Mouse (Mus musculus) liver, embryonic 13.5 days (tissue): ENCODE data around the gene Ptpre. TPM values are rescaled to one million over a fixed set of nuclear protein-coding genes. Genes with fewer than 3 reads are reported as not detected.

Experiments
- ATAC-seq: fragments of 200-750 bp; cut with Nextera tagmentation; 2 replicates; pipeline ENCODE4 v1.8.0; 2017; ENCODE audit warnings: low read depth, mild to moderate bottlenecking, moderate number of reproducible peaks, moderate library complexity
- DNase-seq: peaks from one replicate; pipeline ENCODE4 v3.0.0; 2022
- H3K27ac ChIP-seq: fragments of 300-500 bp; sonication (generic); 2 replicates; pipeline ENCODE4 v1.5.1; 2015; ENCODE audit warnings: moderate library complexity, mild to moderate bottlenecking, inconsistent platforms
- H3K27me3 ChIP-seq: fragments of 300-500 bp; sonication (generic); 2 replicates; pipeline ENCODE4 v1.6.1; 2015; ENCODE audit warnings: mild to moderate bottlenecking, inconsistent platforms
- H3K36me3 ChIP-seq: fragments of 300-500 bp; sonication (generic); 2 replicates; pipeline ENCODE4 v1.6.1; 2015; ENCODE audit warnings: mild to moderate bottlenecking, inconsistent platforms
- H3K4me1 ChIP-seq: fragments of 300-500 bp; sonication (generic); replicated peaks from 2 replicates; pipeline ENCODE4 v1.6.1; 2015; ENCODE audit warnings: inconsistent platforms
- H3K4me2 ChIP-seq: fragments of 300-500 bp; sonication (generic); 2 replicates; pipeline ENCODE4 v1.6.1; 2015; ENCODE audit warnings: inconsistent platforms, mild to moderate bottlenecking, moderate library complexity
- H3K4me3 ChIP-seq: fragments of 300-500 bp; sonication (generic); replicated peaks from 2 replicates; pipeline ENCODE4 v1.5.1; 2015; ENCODE audit warnings: mild to moderate bottlenecking, inconsistent platforms
- H3K9ac ChIP-seq: fragments of 300-500 bp; sonication (generic); 2 replicates; pipeline ENCODE4 v1.6.1; 2015; ENCODE audit warnings: mild to moderate bottlenecking, inconsistent platforms
- H3K9me3 ChIP-seq: fragments of 300-500 bp; sonication (generic); replicated peaks from 2 replicates; pipeline ENCODE4 v1.6.1; 2016; ENCODE audit warnings: inconsistent platforms
- WGBS: fragments of 180-500 bp; shearing (Covaris S2); methylation state at CpG from one replicate; pipeline ENCODE4 v1.1.7; 2015; ENCODE audit not compliant: insufficient replicate concordance; 5-methylcytosine and 5-hydroxymethylcytosine counted together
- polyA plus RNA-seq: library from polyadenylated mRNA; unstranded; fragments of >200 nt; fragmentation: Nextera tagmentation; extraction: Ambion mirVana; gene quantifications from 2 replicates; pipeline ENCODE4 v1.2.1, GENCODE M21; 2015

The Ptpre gene
- polyA plus RNA-seq, 1 experiment from 2014 or later, result 2.8 TPM

DNA sequence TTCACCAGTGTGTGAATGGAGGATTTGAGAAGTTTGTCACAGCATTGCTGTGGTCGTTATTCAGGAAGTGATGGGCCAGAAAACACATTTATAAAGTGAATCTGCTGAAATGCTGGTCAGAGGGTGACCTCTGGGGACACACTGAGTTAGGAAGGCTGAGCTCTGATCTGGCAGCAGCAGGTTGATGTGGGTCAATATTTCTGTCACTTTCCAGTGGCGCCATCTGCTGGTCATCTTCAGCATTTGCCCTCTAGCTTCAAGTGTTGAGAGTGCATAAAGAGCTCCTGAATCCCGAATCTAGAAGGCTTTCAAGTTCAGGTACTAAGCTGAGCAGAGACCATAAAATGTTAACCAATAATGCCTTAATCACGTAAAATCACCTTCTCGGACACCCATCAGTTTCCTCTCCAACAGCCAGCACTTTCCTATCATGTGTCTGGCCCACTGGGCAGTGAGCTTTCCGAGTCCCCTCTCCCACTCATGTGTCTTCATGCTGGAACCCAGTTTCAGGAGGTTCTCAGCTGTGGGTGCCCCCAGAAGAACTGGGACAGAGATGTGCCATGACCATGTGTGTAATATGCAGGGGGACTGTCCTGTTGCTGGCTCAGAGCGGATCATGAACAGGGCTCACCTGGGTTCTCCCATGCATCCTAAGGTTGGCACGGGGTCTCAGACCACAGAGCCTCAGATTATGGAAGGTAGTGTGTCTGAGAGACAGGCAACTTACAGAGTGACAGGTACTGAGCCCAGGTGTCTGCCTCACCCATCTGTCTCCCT, 94.7 kb downstream of the Ptpre start:
- WGBS, result 42% methylated on average over 8 of the region's 8 CpGs
- Histone ChIP-seq H3K27ac (no peak overlapping the region), H3K4me3 (no peak overlapping the region), H3K4me1 (no peaks in the 10 kb centered on the region), H3K36me3 (no peaks in the 10 kb centered on the region), H3K9ac (no peak overlapping the region), H3K4me2 (no peak overlapping the region), H3K27me3 (no peaks in the 10 kb centered on the region), H3K9me3 (no peaks in the 10 kb centered on the region)
- ATAC-seq, result peak; percentile 39; the same call in 1 of the 2 replicates
- peak; percentile 52 for DNase-seq

DNA sequence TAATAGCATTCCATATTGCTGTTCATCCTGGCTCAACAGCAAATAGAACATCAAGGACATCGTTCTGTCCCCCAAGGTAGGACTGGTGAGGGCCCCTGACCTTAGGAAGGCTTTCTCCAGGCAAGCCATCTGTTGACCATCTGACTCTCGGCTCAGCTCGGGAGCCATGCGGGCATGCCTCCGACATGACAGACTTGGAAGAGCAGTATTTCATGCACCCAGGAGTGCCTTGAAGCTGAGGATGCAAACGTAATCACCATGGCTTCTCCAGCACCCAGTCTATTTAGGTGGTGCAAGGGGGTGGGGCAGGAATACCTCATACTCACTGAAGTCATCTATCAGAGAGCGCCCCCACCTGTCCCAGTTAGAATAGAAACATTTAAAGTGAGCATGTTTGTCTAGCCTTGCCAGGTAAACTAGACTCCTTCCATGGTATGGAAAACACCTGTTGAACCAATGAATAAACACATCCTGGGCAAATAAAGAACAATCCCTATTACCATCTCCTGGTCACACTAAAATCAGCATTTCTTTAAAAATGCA, 95.5 kb downstream of the Ptpre start:
- 78% methylated on average over 7 of the region's 7 CpGs for WGBS
- ATAC-seq, result no peak
- no peak overlapping the region for H3K27ac ChIP-seq
- H3K9me3 ChIP-seq, result no peaks in the 10 kb centered on the region
- H3K27me3 ChIP-seq, result no peaks in the 10 kb centered on the region
- no peak overlapping the region for H3K9ac ChIP-seq
- H3K36me3 ChIP-seq, result no peaks in the 10 kb centered on the region
- DNase-seq, result no peak
- H3K4me2 ChIP-seq, result no peak overlapping the region
- H3K4me3 ChIP-seq, result no peak overlapping the region
- H3K4me1 ChIP-seq, result no peaks in the 10 kb centered on the region

DNA sequence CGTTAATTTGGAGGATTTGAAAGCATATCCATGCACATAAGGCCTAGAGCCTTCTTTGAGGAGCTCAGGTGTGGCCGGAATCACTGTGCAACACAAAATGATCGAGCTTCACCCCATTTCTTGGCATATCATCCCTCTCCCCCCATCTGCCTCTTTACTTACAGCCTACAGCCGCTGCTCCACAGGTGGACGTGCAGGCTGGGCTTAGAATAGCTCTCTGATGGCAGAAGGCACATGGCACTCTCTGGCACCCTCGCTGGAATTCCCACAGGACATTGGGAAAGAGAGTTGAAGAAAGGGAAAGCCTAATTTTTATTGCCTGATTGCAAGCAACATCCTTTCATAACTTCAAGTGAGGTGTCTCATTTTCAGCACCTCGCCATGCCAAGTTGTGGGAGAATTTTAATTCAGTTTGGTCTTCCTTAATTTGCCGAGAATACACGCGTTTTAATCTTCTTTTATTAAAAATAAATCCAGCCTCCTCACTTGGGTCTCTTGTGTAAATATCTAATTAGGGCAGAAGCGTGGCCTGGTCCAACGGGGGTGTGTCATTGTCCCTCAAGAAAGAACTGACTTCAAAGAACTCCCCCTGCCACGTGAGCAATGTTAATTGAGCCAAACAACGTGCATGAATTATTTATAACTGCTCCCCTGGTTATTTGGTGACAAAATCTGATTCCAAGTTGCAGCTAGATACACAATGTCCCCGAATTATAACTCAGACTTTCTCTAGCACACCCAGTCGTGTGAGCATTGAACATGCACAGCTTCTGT, 97.8 kb downstream of the Ptpre start:
- H3K27ac ChIP-seq, result no peak overlapping the region
- no peaks in the 10 kb centered on the region for H3K9me3 ChIP-seq
- H3K4me3 ChIP-seq, result no peak overlapping the region
- H3K27me3 ChIP-seq, result no peaks in the 10 kb centered on the region
- no peak overlapping the region for H3K9ac ChIP-seq
- DNase-seq (no peak), ATAC-seq (no peak)
- no peaks in the 10 kb centered on the region for H3K36me3 ChIP-seq
- no peaks in the 10 kb centered on the region for H3K4me1 ChIP-seq
- WGBS, result 66% methylated on average over 16 of the region's 16 CpGs
- no peak overlapping the region for H3K4me2 ChIP-seq

DNA sequence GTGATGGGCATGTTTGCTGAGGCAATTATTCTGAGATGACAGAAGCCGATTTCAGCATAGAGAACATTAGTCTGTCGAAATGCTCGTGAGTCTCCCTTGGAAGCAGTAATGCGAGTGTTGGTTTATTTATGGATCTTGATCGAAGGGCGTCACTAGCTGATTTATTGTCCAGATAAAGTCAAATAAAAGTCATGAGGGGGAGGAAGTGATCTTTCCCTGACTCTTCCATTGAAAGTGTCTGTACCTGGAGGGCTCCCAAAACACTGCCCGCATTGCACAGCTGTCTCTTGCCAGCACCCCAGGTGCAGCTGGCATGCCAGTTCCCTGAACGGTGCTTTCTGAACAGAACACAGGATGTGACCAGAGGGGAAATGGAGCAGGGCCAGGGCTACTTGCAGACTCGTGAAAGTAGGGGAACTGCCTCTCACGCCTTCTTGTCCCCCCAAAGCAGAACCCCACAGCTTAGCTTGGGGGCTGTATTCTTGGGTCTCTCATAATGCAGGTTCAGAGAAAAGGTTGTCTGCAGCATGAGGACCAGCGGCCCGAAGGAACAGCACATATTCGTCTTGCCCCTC, 100.2 kb downstream of the Ptpre start:
- no peak overlapping the region for H3K4me2 ChIP-seq
- H3K36me3 ChIP-seq, result no peaks in the 10 kb centered on the region
- H3K4me3 ChIP-seq, result no peak overlapping the region
- H3K27ac ChIP-seq, result no peak overlapping the region
- H3K9me3 ChIP-seq, result no peaks in the 10 kb centered on the region
- H3K9ac ChIP-seq, result no peak overlapping the region
- WGBS, result 61% methylated on average over 13 of the region's 13 CpGs
- DNase-seq (no peak), ATAC-seq (no peak)
- H3K4me1 ChIP-seq, result no peaks in the 10 kb centered on the region
- H3K27me3 ChIP-seq, result no peaks in the 10 kb centered on the region

DNA sequence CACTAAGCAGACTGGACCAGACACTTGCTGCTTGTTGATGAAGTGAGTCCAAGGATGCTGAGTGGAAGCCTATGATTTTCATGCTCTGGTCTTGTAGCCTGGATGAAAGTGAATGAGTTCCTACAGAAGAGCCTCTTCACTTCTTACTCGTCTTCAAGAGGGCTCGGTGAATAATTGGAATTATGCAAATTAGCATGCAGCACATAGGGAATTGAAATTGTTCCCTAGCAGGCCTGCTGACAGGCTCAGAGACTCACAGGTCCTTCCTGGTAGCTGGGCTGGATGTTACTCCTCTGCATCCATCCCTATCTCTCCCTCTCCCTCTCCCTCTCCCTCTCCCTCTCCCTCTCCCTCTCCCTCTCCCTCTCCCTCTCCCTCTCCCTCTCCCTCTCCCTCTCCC, 102.1 kb downstream of the Ptpre start:
- ATAC-seq (no peak), DNase-seq (no peak)
- WGBS, result 53% methylated on average over 2 of the region's 2 CpGs

DNA sequence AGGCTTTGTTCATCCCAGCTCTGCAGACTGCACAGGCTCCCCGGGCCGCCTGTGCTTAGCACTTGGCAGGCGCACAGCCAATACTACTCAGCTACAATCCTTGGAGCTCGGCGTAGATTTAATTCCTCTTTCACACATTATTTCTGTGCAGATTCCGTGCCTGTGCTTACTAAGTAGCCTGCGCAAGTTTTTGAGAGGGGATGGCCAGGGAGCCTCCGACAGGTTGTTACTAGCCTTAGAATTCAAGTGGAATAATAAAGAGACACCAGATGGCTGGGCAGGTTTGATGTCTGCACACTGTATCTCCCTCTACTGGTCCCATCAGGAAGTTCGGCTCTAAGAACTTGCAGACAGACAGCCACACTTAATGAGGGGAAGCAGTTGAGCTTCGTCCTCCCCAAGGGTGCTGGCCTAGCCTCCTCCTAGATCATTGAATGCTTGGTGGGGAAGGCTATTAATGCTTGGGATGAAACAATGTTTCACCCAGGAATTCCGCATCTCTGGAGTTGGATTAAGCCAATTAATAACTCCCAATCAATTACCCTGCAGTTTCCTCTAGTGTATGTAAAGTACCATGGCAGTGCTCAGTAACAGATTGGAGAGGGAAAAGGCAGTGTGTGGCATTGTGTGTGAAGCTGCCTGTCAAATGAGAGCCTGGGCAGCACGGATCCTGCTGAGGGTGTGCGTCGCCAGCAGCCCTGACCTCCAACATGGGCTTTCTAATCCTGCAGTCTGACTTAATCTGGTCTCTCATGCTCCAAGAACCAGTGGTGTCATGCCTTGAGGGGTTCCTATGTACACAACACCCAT, 104.6 kb downstream of the Ptpre start:
- H3K4me1 ChIP-seq, result no peaks in the 10 kb centered on the region
- H3K4me3 ChIP-seq, result no peak overlapping the region
- 67% methylated on average over 14 of the region's 14 CpGs for WGBS
- H3K9me3 ChIP-seq, result no peaks in the 10 kb centered on the region
- H3K27ac ChIP-seq, result no peak overlapping the region
- H3K27me3 ChIP-seq, result no peaks in the 10 kb centered on the region
- DNase-seq (no peak), ATAC-seq (no peak)
- no peak overlapping the region for H3K4me2 ChIP-seq
- no peak overlapping the region for H3K9ac ChIP-seq
- no peaks in the 10 kb centered on the region for H3K36me3 ChIP-seq

More for the DNA sequence above, 102.1 kb downstream of the Ptpre start:
- Histone ChIP-seq H3K4me2 (no peak overlapping the region), H3K27ac (no peak overlapping the region), H3K9ac (no peak overlapping the region), H3K36me3 (no peaks in the 10 kb centered on the region), H3K4me3 (no peak overlapping the region), H3K4me1 (no peaks in the 10 kb centered on the region), H3K9me3 (no peaks in the 10 kb centered on the region), H3K27me3 (no peaks in the 10 kb centered on the region)

DNA sequence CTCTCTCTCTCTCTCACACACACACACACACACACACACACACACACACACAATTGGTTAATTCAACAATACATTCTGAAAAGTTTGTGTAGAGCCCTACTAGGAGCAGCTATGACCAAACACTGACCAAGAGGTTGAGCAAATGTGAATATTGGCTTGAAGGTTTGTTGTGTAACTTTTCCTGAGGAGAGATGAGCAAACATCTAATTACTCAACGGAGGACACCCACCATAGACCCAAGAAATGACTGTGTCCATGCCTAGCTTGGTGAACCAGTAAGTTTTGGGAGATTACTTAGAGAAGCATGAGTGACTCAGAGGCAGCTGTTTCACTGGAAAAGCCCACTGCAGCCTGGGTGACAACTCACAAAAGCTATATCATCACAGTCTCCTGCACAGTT, 107.2 kb downstream of the Ptpre start:
- Histone ChIP-seq H3K36me3 (peaks cover 7% of the 10 kb centered on the region; the same call in 1 of the 2 replicates), H3K9me3 (no peaks in the 10 kb centered on the region), H3K9ac (no peak overlapping the region), H3K4me3 (no peak overlapping the region), H3K27me3 (no peaks in the 10 kb centered on the region), H3K4me1 (0 out of 2 replicates have a peak, but pooled peaks cover 2% of the 10 kb centered on the region), H3K27ac (no peak overlapping the region), H3K4me2 (no peak overlapping the region)
- DNase-seq (no peak), ATAC-seq (no peak)
- WGBS, result 71% methylated on average over 1 of the region's 1 CpGs

DNA sequence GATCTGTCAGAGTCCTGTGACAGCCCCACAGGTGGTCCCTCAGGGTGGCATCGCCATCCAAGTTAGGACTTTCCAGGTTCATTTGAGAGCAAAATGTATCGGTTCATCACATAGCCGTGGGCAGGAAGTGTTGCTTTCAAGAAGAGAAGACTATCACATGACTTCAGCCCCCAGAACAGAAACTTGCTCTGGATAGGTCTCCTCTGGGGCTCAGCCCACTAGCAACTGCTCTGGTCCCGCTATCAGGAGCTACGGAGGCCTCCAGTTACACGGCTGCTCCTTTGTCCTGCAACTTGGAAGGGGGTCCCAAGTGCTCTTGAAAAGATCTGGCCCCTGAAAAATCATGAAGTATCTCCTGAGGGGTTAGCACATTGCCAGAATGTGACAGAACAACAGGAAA, 109.7 kb downstream of the Ptpre start:
- DNase-seq (no peak), ATAC-seq (no peak)
- Histone ChIP-seq H3K9me3 (no peaks in the 10 kb centered on the region), H3K27ac (no peak overlapping the region), H3K27me3 (no peaks in the 10 kb centered on the region), H3K36me3 (peaks cover 7% of the 10 kb centered on the region; the same call in 1 of the 2 replicates), H3K9ac (no peak overlapping the region), H3K4me2 (no peak overlapping the region), H3K4me1 (0 out of 2 replicates have a peak, but pooled peaks cover 4% of the 10 kb centered on the region), H3K4me3 (no peak overlapping the region)
- 75% methylated on average over 6 of the region's 6 CpGs for WGBS

DNA sequence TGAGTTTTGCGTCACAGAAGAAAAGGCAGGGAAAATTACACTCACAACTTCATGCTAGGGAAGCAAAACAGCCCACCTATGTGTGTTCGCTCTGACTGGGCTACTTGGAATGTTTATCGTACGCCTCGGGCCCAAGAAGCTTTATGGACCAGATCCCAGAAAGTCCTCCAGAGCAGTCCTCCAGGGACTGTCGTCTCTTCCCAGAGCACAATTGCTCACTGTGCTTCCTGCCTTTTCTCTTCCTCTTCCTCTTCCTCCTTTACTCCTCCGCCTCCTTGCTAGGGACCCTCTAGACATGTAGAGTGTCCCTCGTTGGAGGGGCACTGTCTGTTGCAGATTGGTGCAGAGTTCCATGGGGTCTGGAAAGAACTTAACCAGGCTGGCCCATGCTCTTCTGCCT, 111.5 kb downstream of the Ptpre start:
- WGBS, result 70% methylated on average over 8 of the region's 8 CpGs
- DNase-seq (no peak), ATAC-seq (no peak)
- H3K9me3 ChIP-seq, result no peaks in the 10 kb centered on the region
- peaks cover 7% of the 10 kb centered on the region; the same call in 1 of the 2 replicates for H3K36me3 ChIP-seq
- no peak overlapping the region for H3K9ac ChIP-seq
- H3K4me3 ChIP-seq, result no peak overlapping the region
- no peak overlapping the region for H3K4me2 ChIP-seq
- no peaks in the 10 kb centered on the region for H3K27me3 ChIP-seq
- H3K27ac ChIP-seq, result no peak overlapping the region
- 0 out of 2 replicates have a peak, but pooled peaks cover 4% of the 10 kb centered on the region for H3K4me1 ChIP-seq

DNA sequence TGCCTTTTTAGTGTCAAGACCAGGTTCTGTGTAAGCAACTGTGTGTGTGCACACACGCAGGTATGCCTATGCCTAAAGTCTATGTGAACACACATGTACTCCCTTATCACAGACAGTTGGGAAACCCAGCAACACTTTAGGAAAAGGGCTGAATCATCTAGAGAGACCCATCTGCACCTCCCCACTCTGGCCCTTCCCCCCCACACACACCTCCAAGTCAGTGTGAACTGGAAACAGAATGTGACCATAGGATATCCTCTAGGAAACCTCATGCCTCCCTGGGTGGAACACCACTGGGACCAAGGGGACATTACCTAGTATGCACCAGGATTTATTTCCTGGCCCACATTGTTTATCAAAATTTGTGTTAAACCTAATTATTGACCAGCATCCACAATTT, 112.0 kb downstream of the Ptpre start:
- Histone ChIP-seq H3K36me3 (peaks cover 7% of the 10 kb centered on the region; the same call in 1 of the 2 replicates), H3K4me1 (0 out of 2 replicates have a peak, but pooled peaks cover 4% of the 10 kb centered on the region), H3K4me2 (no peak overlapping the region), H3K27ac (no peak overlapping the region), H3K27me3 (no peaks in the 10 kb centered on the region), H3K9me3 (no peaks in the 10 kb centered on the region), H3K9ac (no peak overlapping the region), H3K4me3 (no peak overlapping the region)
- DNase-seq (no peak), ATAC-seq (no peak)
- 66% methylated on average over 1 of the region's 1 CpGs for WGBS
